Mouse (Mus musculus) kidney, adult 11 months (tissue): Measurements from ENCODE around the gene Neurod4.

ENCODE experiments used
- DNase-seq: peaks from one replicate; pipeline ENCODE4 v3.0.0; 2022

Gene Neurod4

GRCm38 (mm10) chr10:130232117-130232516 is 47.9 kb downstream of the Neurod4 start:
- no peak for DNase-seq

GRCm38 (mm10) chr10:130229584-130229983 is 50.5 kb downstream of the Neurod4 start:
- no peak for DNase-seq

GRCm38 (mm10) chr10:130228246-130228645 is 51.8 kb downstream of the Neurod4 start:
- no peak for DNase-seq

- DNase-seq: no peak
These were observed 55.0 kb downstream of the Neurod4 start for GRCm38 (mm10) chr10:130225034-130225433.
